Mouse (Mus musculus): ENCODE measurements around the gene Tmem223.

Tmem223 gene

DNA sequence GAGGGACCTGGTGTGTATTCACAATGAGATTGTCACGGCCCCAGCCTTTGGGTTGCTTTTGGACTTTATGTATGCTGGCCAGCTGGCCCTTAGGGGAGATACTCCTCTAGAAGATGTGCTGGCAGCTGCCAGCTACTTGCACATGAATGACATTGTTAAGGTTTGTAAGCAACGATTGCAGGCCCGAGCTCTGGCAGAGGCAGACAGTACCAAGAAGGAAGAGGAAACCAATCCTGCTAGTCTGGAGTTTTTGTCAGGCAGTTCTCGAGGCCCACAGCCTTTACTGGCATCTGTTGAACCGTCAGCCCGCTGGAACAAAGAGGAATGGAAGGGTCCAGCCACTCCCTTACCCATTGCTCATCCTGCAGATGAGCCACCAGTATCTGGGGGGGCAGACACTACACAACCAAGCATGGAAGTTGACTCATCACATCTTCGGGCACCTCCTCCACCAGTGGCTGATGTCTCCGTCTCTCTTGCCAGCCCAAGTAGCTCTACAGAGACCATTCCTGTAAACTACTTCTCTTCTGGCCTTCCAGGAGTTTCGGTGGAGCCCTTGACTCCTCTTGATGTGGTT, 32.5 kb downstream of the Tmem223 start:
- DNase-seq (ENCODE audit: low spot score) = no peak

GRCm38 (mm10) chr19:8803879-8804660, 33.3 kb downstream of the Tmem223 start:
- no peak for DNase-seq (ENCODE audit: low spot score)

GRCm38 (mm10) chr19:8806810-8807209, 36.0 kb downstream of the Tmem223 start:
- DNase-seq (ENCODE audit: low spot score) = no peak

DNA sequence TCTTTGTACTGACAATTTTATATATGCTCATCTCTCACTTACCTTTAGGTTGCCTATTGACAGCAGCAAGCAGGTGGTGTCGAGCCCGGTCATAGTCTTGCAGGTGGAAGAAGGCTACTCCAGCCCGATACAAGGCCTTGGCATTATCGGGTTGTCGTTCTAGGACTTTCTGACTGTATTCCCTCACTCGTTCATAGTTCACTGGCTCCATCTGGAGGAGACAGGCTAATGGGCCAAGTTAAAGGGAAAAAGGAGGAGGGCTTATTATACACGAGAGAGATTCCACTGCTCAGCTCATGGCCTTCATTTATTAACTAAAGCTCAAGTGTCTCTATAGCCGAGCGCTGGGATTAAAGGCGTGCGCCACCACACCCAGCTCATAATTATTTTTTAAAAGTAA, 45.0 kb downstream of the Tmem223 start:
- DNase-seq (ENCODE audit: low spot score) = no peak

DNA sequence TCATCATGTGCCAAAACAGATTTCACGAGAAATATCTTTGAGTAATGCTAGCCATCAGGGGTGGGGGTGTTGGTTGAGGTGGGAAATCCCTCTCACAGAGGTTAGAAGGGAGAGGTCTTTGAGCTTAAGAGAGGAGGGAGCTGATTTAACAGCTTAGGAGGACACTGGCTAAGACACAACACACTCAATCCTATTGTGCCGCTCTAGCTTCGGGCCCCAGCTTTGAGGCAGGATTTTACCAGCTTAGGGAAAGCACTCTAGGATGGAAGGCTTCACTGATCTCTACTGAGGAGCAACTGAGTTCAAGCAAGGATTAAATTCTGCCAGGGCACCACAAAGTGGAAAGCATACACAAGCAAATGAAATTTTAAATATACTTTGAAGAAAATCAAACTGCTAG, 46.2 kb downstream of the Tmem223 start:
- no peak for DNase-seq (ENCODE audit: low spot score)

- DNase-seq (ENCODE audit: low spot score) = no peak
Measured at GRCm38 (mm10) chr19:8818301-8818798, 47.6 kb downstream of the Tmem223 start.

DNA sequence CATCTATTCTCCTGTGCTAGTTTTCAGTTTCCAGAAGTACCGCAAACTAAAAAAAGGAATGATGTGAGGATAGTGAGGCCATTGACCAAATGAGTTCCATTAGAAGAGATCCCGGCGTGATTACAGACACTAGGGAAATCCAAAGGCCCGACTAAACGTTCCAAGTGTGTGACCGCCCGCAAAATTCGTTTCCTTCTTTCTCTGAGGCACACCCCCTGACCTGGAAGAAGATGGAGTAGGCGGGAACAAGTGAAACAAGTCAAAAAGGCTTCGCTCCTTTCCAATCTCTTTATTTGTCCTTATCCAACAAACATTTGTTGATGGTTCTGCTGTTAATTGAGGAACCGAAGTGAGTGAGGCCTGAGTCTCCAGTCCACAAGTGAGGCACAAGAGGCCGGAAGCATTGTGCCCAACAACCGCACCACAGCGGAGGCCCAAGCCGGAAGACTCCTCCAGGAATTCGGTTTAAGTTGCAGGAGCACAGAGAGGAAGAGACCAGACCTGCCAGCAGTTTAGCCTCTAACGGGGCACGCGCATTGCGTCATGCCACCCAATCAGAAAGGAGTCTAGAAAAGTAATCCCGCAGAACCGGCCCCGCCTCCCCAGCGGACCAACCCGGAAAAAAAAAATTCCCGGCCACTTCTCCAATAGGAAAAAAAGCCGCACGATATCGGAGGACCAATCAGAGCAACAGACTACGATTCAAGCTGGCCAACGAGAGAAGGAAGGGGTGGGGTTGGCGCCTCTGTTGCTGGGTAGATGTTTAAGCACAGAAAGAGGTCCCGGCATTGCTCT, 48.2 kb downstream of the Tmem223 start, which contains the start of gene Ttc9c:
Ttc9c (minus strand) TSS at position 533 of the 795 bp plus-strand sequence.
- peak; percentile 83 for DNase-seq (ENCODE audit: low spot score)

- peak; percentile 95 for DNase-seq (ENCODE audit: low spot score)
Measured at GRCm38 (mm10) chr19:8819596-8820423, 49.0 kb downstream of the Tmem223 start, which contains the start of gene Hnrnpul2. Gene Hnrnpul2 (plus strand): TSS chr19:8820010.

DNA sequence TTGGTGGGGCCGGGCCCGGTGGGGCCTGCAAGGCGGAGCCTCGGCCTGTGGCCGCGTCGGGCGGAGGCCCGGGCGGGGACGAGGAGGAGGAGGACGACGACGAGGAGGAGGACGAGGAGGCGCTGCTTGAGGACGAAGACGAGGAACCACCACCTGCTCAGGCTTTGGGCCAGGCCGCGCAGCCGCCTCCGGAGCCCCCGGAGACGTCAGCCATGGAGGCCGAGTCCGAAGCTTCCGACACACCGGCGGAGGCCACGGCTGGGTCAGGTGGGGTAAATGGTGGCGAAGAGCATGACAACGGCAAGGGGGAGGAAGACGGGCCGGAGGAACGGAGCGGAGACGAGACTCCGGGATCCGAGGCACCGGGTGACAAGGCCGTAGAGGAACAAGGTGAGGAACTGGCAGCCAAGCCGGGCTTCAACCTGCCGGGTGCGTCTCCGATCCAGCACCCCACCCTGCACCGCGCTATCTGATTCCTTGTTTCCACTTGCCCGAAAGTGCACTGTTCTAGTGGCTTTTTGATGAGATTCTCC, 49.7 kb downstream of the Tmem223 start:
- DNase-seq (ENCODE audit: low spot score) = no peak

- DNase-seq (ENCODE audit: low spot score) = no peak
Measured at GRCm38 (mm10) chr19:8821146-8821545, 50.4 kb downstream of the Tmem223 start.
